Mouse (Mus musculus): ENCODE results near the gene Golt1b. TPM values are rescaled to one million over a fixed set of nuclear protein-coding genes. Genes with fewer than 3 reads are reported as not detected.
A peak's percentile ranks its signal among the peaks of the same experiment; 100 is the strongest.
"Not testable (repeated sequence)": the region's sequence is repeated elsewhere in the genome, so short reads cannot be mapped to it uniquely, and the experiment has no call there.

Golt1b gene
- polyA plus RNA-seq, 1 experiment = 5.4 TPM

GRCm38 (mm10) chr6:142347431-142348385 is 39.3 kb upstream of the Golt1b start:
- Histone ChIP-seq H3K4me3 (ENCODE audit: control insufficient read depth, low read depth, low read length) (no peak overlapping the region), H3K27ac (ENCODE audit: control insufficient read depth, insufficient read depth, low read depth, low read length) (no peak overlapping the region), H3K36me3 (ENCODE audit: control insufficient read depth, insufficient read depth, low read length) (peaks cover 1% of the 10 kb centered on the region), H3K27me3 (ENCODE audit: control insufficient read depth, insufficient read depth, low read length) (no peaks in the 10 kb centered on the region), H3K4me1 (ENCODE audit: control insufficient read depth, insufficient read depth, low read length) (peaks cover 2% of the 10 kb centered on the region; the same call in 1 of the 2 replicates)
- TF ChIP-seq POLR2A (IDR thresholded peaks at IDR 0.05; ENCODE audit: control insufficient read depth, low read depth, low read length) = no peak
- TF ChIP-seq CTCF (IDR thresholded peaks at IDR 0.05; ENCODE audit: control insufficient read depth, insufficient read depth, insufficient replicate concordance, low read depth, low read length) = no peak

DNA sequence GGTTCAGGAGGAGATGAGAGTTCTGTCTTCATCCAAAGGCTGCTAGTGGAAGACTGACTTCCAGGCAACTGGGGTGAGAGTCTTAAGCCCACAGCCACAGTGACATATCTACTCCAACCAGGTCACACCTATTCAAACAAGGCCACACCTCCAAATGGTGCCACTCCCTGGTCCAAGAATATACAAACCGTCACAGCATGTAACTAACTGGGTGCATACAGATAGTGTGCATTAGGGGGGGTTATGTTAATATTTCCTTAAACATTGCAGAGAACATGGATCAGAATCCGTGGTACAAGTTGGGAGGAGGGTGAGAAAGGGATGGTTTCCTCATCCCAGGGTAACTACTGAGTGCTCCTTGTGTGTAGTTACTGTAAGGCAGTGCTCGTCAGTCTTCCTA is 34.9 kb upstream of the Golt1b start:
- not testable (repeated sequence) for H3K4me3 ChIP-seq (ENCODE audit: control insufficient read depth, low read depth, low read length); H3K27me3 ChIP-seq (ENCODE audit: control insufficient read depth, insufficient read depth, low read length); H3K27ac ChIP-seq (ENCODE audit: control insufficient read depth, insufficient read depth, low read depth, low read length); H3K4me1 ChIP-seq (ENCODE audit: control insufficient read depth, insufficient read depth, low read length); H3K36me3 ChIP-seq (ENCODE audit: control insufficient read depth, insufficient read depth, low read length)

GRCm38 (mm10) chr6:142357106-142357505 is 29.9 kb upstream of the Golt1b start:
- Histone ChIP-seq H3K4me1 (ENCODE audit: control insufficient read depth, insufficient read depth, low read length) (no peaks in the 10 kb centered on the region), H3K36me3 (ENCODE audit: control insufficient read depth, insufficient read depth, low read length) (peaks cover 6% of the 10 kb centered on the region), H3K27ac (ENCODE audit: control insufficient read depth, insufficient read depth, low read depth, low read length) (no peak overlapping the region), H3K27me3 (ENCODE audit: control insufficient read depth, insufficient read depth, low read length) (no peaks in the 10 kb centered on the region), H3K4me3 (ENCODE audit: control insufficient read depth, low read depth, low read length) (no peak overlapping the region)
- TF ChIP-seq POLR2A (IDR thresholded peaks at IDR 0.05; ENCODE audit: control insufficient read depth, low read depth, low read length) (no peak), CTCF (IDR thresholded peaks at IDR 0.05; ENCODE audit: control insufficient read depth, insufficient read depth, insufficient replicate concordance, low read depth, low read length) (no peak)

DNA sequence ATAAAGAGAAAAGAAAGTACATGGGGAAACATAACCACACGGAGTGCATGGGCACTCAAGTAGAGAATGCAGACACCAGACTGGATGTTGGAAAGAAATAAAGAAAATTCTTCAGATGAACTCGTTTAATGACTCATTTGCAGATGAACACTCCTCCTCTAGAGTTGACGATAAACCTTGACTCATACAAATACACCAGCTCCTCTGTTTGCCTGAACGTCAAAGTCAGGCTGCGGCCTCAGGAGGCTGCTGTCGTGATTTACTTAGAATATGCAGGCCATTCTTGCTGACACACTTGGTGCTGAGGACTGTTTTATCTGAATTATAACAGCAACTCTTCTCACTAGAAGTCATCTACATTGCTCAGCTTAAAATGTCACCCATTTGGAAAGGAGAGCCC is 25.0 kb upstream of the Golt1b start:
- Histone ChIP-seq H3K36me3 (ENCODE audit: control insufficient read depth, insufficient read depth, low read length) (peaks cover 6% of the 10 kb centered on the region), H3K27ac (ENCODE audit: control insufficient read depth, insufficient read depth, low read depth, low read length) (no peak overlapping the region), H3K4me3 (ENCODE audit: control insufficient read depth, low read depth, low read length) (no peak overlapping the region), H3K27me3 (ENCODE audit: control insufficient read depth, insufficient read depth, low read length) (no peaks in the 10 kb centered on the region), H3K4me1 (ENCODE audit: control insufficient read depth, insufficient read depth, low read length) (no peaks in the 10 kb centered on the region)
- no peak for TF ChIP-seq POLR2A (IDR thresholded peaks at IDR 0.05; ENCODE audit: control insufficient read depth, low read depth, low read length)
- TF ChIP-seq CTCF (IDR thresholded peaks at IDR 0.05; ENCODE audit: control insufficient read depth, insufficient read depth, insufficient replicate concordance, low read depth, low read length) = no peak

DNA sequence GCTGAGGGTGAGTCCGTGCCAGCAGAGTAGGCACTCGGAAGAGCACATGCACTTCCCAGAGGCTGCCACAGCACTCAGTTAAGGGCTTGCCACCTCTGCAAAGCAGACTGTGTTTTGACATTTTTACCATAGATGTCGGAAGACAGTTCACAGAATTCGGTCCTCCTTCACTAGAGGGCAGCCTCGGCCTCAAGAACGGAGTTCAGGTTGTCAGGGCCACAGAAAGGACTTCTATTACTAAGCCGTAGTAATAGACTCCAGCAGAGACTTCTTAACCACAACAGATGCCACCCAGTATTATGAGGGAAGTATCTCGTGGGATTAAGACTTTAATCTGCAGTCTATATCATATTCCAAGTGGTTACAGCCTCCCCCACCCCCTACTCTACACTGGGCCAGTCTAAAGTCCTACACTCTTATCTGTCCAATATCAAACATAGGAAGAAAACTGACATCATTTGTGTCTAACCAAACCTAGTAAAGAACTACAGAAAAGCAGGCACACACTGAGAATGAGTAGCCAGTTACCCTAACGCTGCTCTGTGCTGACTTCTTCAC is 23.9 kb upstream of the Golt1b start:
- Histone ChIP-seq H3K27ac (ENCODE audit: control insufficient read depth, insufficient read depth, low read depth, low read length) (no peak overlapping the region), H3K4me3 (ENCODE audit: control insufficient read depth, low read depth, low read length) (no peak overlapping the region), H3K27me3 (ENCODE audit: control insufficient read depth, insufficient read depth, low read length) (no peaks in the 10 kb centered on the region), H3K36me3 (ENCODE audit: control insufficient read depth, insufficient read depth, low read length) (peaks cover 6% of the 10 kb centered on the region), H3K4me1 (ENCODE audit: control insufficient read depth, insufficient read depth, low read length) (no peaks in the 10 kb centered on the region)
- TF ChIP-seq CTCF (IDR thresholded peaks at IDR 0.05; ENCODE audit: control insufficient read depth, insufficient read depth, insufficient replicate concordance, low read depth, low read length) (peak; percentile 20; the same call in 1 of the 2 replicates), POLR2A (IDR thresholded peaks at IDR 0.05; ENCODE audit: control insufficient read depth, low read depth, low read length) (no peak)

DNA sequence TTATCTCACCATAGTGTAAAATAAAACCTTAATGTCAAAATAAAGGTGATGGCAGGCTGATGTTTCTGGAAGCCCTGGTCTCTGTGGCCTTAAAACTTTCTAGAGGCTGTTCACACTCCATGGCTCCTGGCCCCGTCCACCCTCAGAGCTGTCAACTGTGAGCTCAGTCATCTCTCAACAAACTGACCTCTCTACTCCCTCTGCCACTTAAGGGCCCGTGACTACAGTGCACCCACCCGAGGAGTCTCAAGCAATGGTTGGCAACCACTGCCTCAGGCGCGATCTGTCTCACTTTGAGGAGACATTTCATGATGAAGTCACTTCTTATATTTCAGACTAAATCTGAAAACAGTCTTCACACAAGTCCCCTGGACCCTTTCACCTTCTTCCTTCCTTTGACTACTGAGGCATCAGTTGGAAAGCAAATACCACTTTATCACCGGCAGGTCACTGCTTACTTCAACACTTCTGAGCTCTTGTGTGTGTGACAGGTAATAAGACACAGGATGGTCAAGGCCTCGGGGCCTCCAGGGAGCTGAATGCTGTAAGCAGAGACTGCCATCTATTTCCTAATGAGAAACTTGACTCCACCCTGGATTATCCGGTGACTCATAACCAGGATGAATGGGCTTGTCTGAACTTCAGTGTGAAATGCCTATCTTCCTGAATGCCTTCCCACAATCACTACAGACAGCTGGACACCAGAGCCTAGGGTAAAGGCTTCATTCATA is 21.1 kb upstream of the Golt1b start:
- no peak overlapping the region for H3K4me3 ChIP-seq (ENCODE audit: control insufficient read depth, low read depth, low read length)
- TF ChIP-seq POLR2A (IDR thresholded peaks at IDR 0.05; ENCODE audit: control insufficient read depth, low read depth, low read length) (no peak), CTCF (IDR thresholded peaks at IDR 0.05; ENCODE audit: control insufficient read depth, insufficient read depth, insufficient replicate concordance, low read depth, low read length) (no peak)
- no peaks in the 10 kb centered on the region; the same call in 1 of the 2 replicates for H3K4me1 ChIP-seq (ENCODE audit: control insufficient read depth, insufficient read depth, low read length)
- H3K27me3 ChIP-seq (ENCODE audit: control insufficient read depth, insufficient read depth, low read length) = no peaks in the 10 kb centered on the region
- no peak overlapping the region for H3K27ac ChIP-seq (ENCODE audit: control insufficient read depth, insufficient read depth, low read depth, low read length)
- peaks cover 6% of the 10 kb centered on the region for H3K36me3 ChIP-seq (ENCODE audit: control insufficient read depth, insufficient read depth, low read length)

- TF ChIP-seq CTCF (IDR thresholded peaks at IDR 0.05; ENCODE audit: control insufficient read depth, insufficient read depth, insufficient replicate concordance, low read depth, low read length) (no peak), POLR2A (IDR thresholded peaks at IDR 0.05; ENCODE audit: control insufficient read depth, low read depth, low read length) (no peak)
- no peak overlapping the region for H3K4me3 ChIP-seq (ENCODE audit: control insufficient read depth, low read depth, low read length)
- H3K27me3 ChIP-seq (ENCODE audit: control insufficient read depth, insufficient read depth, low read length) = no peaks in the 10 kb centered on the region
- H3K27ac ChIP-seq (ENCODE audit: control insufficient read depth, insufficient read depth, low read depth, low read length) = no peak overlapping the region
- H3K4me1 ChIP-seq (ENCODE audit: control insufficient read depth, insufficient read depth, low read length) = no peaks in the 10 kb centered on the region; the same call in 1 of the 2 replicates
- H3K36me3 ChIP-seq (ENCODE audit: control insufficient read depth, insufficient read depth, low read length) = peaks cover 6% of the 10 kb centered on the region
Measured at GRCm38 (mm10) chr6:142366473-142367018, 20.5 kb upstream of the Golt1b start.

Data from testis, adult 2 months (tissue).